Mouse (Mus musculus) adrenal gland, postnatal 25 days (tissue): ENCODE measurements around the gene Plrg1. TPM values are rescaled to one million over a fixed set of nuclear protein-coding genes. Genes with fewer than 3 reads are reported as not detected.
A peak's percentile ranks its signal among the peaks of the same experiment; 100 is the strongest.

ENCODE experiments used
- DNase-seq: peaks from one replicate; pipeline ENCODE4 v3.0.0; 2021; ENCODE audit warnings: mixed read lengths
- long read RNA-seq: library from polyadenylated mRNA; stranded (forward); transcript quantifications from one replicate; pipeline ENCODE4 v2.0.0, GENCODE M21; 2021
- total RNA-seq: library from RNA; stranded (reverse); gene quantifications from 2 replicates; pipeline ENCODE4 v1.2.3, GENCODE M21; 2021

Gene Plrg1
- total RNA-seq: 50.1 and 51.6 TPM in 2 replicates
- long read RNA-seq, transcript Plrg1-204 (15 exons, 1,851 nt): major isoform, 66 of 70 reads
- long read RNA-seq, partial matches to known transcripts: 1 of 70 reads
- long read RNA-seq, other reads (novel, unspliced or antisense): 3 of 70 reads

- peak; percentile 100 for DNase-seq
These were observed at the start of gene Plrg1 for GRCm38 (mm10) chr3:83055281-83056038. Plrg1 (plus strand) TSS chr3:83055522.

DNA sequence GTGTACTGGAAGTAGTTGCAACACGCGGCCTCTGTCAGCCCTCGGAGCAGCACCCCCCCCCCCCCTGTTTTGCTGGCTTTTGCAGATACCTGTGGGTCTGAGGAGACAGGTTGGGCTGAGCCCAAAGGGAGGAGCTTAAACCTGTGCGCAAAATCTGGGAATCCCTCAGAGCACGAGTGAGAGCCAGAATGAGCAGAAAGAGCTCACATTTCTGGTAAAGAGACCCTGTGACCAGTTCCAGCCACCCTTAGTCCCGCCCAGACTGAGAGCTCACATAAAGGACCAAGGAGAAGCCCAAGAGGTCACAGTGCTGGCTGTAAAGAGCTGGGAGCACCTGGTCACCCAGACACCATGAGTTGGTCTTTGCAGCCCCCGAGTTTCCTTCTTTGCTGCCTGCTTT lies 47.8 kb upstream of the Plrg1 start, which contains the start of gene Fgg:
TSS of gene Fgg (plus strand) at position 168 of the 400 bp plus-strand sequence.
- no peak for DNase-seq

- DNase-seq: no peak
These were observed 45.0 kb upstream of the Plrg1 start for GRCm38 (mm10) chr3:83010291-83010690.

DNA sequence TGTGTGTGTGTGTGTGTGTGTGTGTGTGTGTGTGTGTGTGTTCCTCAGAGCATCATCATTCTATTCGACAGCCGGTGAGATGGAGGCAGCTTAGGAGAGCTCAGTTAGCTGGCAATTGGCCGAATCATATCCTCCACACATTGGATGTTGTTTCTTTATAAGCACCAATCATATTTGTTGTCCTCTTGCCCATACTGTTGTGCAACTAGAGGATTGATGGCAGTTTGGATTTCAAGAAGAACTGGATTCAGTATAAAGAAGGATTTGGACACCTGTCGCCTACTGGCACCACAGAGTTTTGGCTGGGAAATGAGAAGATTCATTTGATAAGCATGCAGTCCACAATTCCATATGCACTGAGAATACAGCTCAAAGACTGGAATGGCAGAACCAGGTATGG lies 44.2 kb upstream of the Plrg1 start:
- DNase-seq: no peak

DNA sequence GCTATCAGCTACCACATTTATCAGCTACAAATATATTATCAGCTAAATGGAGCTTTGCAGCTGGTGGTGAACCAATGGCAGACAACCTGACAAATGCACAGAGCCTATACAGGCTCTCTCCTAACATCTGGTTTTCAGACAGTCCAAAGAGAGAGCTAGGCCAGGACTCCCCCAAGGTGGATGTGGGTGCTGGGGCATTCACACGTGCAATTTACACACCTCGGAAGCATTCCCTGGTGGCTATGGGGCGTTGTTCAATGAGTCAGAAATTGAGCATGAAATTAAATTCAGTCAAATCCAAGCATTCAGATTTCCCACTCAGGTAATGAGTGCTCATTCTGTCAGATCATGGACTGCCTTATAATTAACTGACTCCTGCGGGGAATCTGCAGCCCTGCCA lies 43.8 kb upstream of the Plrg1 start:
- DNase-seq: no peak

GRCm38 (mm10) chr3:83012636-83013035 lies 42.7 kb upstream of the Plrg1 start:
- no peak for DNase-seq

- no peak for DNase-seq
These were observed 41.4 kb upstream of the Plrg1 start for GRCm38 (mm10) chr3:83013951-83014350.

DNA sequence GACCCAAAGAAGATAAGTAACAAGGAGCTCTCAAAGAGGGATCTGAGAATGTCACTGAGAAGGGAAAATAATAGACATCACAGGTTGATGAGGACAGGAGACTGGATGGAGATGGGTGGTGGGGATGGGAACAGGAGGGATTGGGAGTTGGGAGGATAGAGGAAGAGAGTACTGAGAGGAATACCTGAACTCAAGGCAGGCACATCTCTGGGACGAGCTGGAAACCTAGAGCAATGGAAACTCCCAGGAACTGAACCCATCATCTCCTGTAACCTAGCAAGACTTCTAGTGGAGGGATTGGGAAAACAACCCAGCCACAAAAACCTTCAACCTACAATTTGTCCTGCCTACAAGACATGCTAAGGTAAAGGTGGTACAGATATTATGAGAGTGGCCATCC lies 39.1 kb upstream of the Plrg1 start:
- DNase-seq: no peak

GRCm38 (mm10) chr3:83020387-83020786 lies 34.9 kb upstream of the Plrg1 start:
- no peak for DNase-seq

- no peak for DNase-seq
These were observed 34.1 kb upstream of the Plrg1 start for GRCm38 (mm10) chr3:83021176-83021575.

- no peak for DNase-seq
These were observed 30.3 kb upstream of the Plrg1 start for GRCm38 (mm10) chr3:83025036-83025435.

- no peak for DNase-seq
These were observed 29.6 kb upstream of the Plrg1 start, which contains the start of gene Fga for GRCm38 (mm10) chr3:83025475-83026301. Fga (plus strand) TSS chr3:83026076.

DNA sequence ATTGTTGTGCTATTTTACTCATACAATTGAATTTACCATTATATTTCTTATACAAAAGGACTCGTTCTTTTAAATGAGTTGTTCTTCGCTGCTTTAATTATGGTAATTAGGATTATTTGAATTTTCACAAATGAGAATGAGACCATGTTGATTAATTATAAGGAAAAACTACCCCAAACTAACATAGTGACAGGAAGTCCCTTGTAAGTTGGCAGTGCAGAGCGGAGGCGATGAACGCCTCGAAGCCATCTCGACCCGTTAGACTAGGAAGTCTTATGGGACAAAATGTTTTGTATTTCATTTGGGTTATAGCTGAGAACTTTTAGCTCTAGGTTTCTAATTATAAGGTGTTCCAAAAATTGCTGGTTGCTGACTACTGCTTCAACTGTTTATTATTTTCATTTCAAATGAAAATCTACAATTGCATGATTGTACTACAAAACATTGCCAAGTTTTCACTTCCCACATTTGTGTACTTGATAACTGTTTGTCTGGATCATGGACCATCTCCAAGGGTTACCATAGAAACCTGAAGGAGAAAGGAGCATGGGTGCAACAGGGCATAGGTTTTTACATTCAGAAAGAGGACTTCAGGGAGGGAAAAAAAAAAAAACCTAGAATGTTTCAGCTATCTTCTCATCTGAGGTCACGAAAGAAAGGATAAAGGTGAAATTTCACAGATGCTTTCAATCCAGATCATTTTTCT lies 27.6 kb upstream of the Plrg1 start:
- no peak for DNase-seq

- DNase-seq: no peak
These were observed 25.0 kb upstream of the Plrg1 start for GRCm38 (mm10) chr3:83030331-83030730.

- no peak for DNase-seq
These were observed 22.5 kb upstream of the Plrg1 start for GRCm38 (mm10) chr3:83032746-83033308.

GRCm38 (mm10) chr3:83033801-83034200 lies 21.5 kb upstream of the Plrg1 start:
- no peak for DNase-seq

- no peak for DNase-seq
These were observed 16.5 kb upstream of the Plrg1 start for GRCm38 (mm10) chr3:83038865-83039264.

- DNase-seq: no peak
These were observed 15.7 kb upstream of the Plrg1 start for GRCm38 (mm10) chr3:83039666-83040065.

DNA sequence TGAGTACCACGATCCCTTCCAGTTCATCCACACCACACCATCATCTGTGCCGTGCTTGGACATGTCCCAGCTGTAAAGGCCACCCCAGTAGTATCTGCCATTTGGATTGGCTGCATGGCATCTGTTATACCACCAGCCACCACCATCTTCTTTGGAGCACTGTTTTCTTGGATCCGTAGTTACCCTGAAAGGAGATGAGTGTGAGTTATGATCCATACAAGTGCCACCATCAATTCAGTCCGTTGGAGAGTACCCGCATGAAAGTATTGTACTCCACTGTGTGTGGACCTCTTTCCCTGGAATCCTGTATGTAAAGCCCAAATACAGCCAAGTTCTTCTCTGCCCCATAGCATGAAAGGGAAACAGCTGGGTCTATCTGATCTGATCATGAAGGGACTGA lies 12.9 kb upstream of the Plrg1 start:
- DNase-seq: no peak

DNA sequence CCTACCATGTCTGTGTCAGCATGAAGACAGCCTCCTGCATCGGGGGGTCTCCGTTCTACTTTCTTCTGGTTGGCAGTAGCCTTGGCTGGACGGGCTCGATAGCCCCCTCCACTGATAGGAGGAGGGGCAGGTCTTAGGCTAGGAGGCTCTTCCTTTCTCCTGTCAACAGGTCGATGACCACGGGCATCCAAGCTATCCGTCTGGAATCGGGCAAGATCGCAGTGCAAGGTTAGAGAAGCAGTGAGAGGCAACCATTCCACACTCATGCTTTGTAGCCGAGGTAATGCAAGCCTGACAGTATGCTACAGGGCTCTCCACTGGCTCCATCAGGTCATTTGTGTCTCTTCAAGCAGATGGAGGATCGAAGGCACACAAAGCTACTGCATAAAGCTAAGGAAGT lies 8.7 kb upstream of the Plrg1 start:
- DNase-seq: no peak

GRCm38 (mm10) chr3:83049680-83050079 lies 5.6 kb upstream of the Plrg1 start, which contains the start of gene Fgb:
Fgb (minus strand) TSS chr3:83049863.
- DNase-seq: no peak

- DNase-seq: no peak
These were observed 4.7 kb upstream of the Plrg1 start for GRCm38 (mm10) chr3:83050661-83051060.
